Mouse (Mus musculus) ES-E14 (cell line): Measurements from ENCODE around the gene Naga. TPM values are rescaled to one million over a fixed set of nuclear protein-coding genes. Genes with fewer than 3 reads are reported as not detected.

Experiments
- DNase-seq: peaks from one replicate; pipeline ENCODE4 v3.0.0-alpha.2; 2013; ENCODE audit warnings: low read depth, low spot score
- H3K27ac ChIP-seq: 2 replicates; pipeline ENCODE4 v1.5.1; 2012; ENCODE audit warnings: low read depth, mild to moderate bottlenecking, low read length, moderate library complexity, mixed read lengths; ENCODE audit not compliant: poor library complexity, insufficient read depth, severe bottlenecking
- H3K36me3 ChIP-seq: 2 replicates; pipeline ENCODE4 v1.6.1; 2012; ENCODE audit warnings: mild to moderate bottlenecking, low read length, moderate library complexity, mixed read lengths; ENCODE audit not compliant: control insufficient read depth, poor library complexity, insufficient read depth, severe bottlenecking
- H3K4me1 ChIP-seq, 2 experiments: fragments of 150-350 bp in 1 of 2; sonication (generic) in 1 of 2; 2 replicates each; pipeline ENCODE4 v1.6.1; 2012; ENCODE audit warnings: low read length in 2 of 2, mild to moderate bottlenecking in 1 of 2, mixed read lengths in 1 of 2; ENCODE audit not compliant: control insufficient read depth in 2 of 2, insufficient read depth in 2 of 2, poor library complexity in 1 of 2
- H3K4me3 ChIP-seq, 2 experiments: fragments of 150-350 bp in 1 of 2; sonication (generic) in 1 of 2; 2 replicates each; pipeline ENCODE4 v1.5.1; 2012; ENCODE audit warnings: low read length in 2 of 2, low read depth in 1 of 2, mild to moderate bottlenecking in 1 of 2, mixed read lengths in 1 of 2; ENCODE audit not compliant: insufficient read depth in 1 of 2, poor library complexity in 1 of 2, severe bottlenecking in 1 of 2
- H3K9ac ChIP-seq: 2 replicates; pipeline ENCODE4 v1.6.1; 2012; ENCODE audit warnings: low read depth, mild to moderate bottlenecking, low read length, mixed read lengths; ENCODE audit not compliant: poor library complexity, insufficient read depth, severe bottlenecking
- H3K9me3 ChIP-seq: fragments of 150-350 bp; sonication (generic); 2 replicates; pipeline ENCODE4 v1.6.1; 2012; ENCODE audit warnings: low read depth, mild to moderate bottlenecking, low read length; ENCODE audit not compliant: control insufficient read depth, insufficient read depth
- CHD2 ChIP-seq: IDR thresholded peaks from 2 replicates; pipeline ENCODE4 v1.6.1; 2014; ENCODE audit warnings: mild to moderate bottlenecking, low read depth, low read length, inconsistent platforms
- HCFC1 ChIP-seq: IDR thresholded peaks from 2 replicates; pipeline ENCODE4 v1.6.1; 2012; ENCODE audit warnings: low read length, inconsistent platforms, borderline replicate concordance; ENCODE audit not compliant: insufficient read depth
- MAFK ChIP-seq: IDR thresholded peaks from 2 replicates; pipeline ENCODE4 v1.6.1; 2014; ENCODE audit warnings: mild to moderate bottlenecking, low read depth, low read length, inconsistent platforms; ENCODE audit not compliant: insufficient read depth
- ZC3H11A ChIP-seq: IDR thresholded peaks from 2 replicates; pipeline ENCODE4 v1.6.1; 2012; ENCODE audit warnings: low read depth, mild to moderate bottlenecking, inconsistent platforms, low read length, borderline replicate concordance
- ZNF384 ChIP-seq: IDR thresholded peaks from 2 replicates; pipeline ENCODE4 v1.6.1; 2012; ENCODE audit warnings: low read depth, low read length, inconsistent platforms
- in situ Hi-C, 2 experiments: fragments of 600-800 bp; cut with MboI; formaldehyde crosslinking; loops; one replicate each; pipeline ENCODE4 v1.15.1; 2025; ENCODE audit warnings: low sequenced_read_pairs in 2 of 2, inconsistent platforms in 1 of 2; ENCODE audit not compliant: unreplicated experiment in 2 of 2
- total RNA-seq: library from RNA; depleted of rRNA; stranded (reverse); fragments of 300-350 nt; gene quantifications from 2 replicates; pipeline ENCODE4 v1.2.3, GENCODE M21; 2012

Naga gene
- total RNA-seq, 1 experiment = 17.6 TPM

DNA sequence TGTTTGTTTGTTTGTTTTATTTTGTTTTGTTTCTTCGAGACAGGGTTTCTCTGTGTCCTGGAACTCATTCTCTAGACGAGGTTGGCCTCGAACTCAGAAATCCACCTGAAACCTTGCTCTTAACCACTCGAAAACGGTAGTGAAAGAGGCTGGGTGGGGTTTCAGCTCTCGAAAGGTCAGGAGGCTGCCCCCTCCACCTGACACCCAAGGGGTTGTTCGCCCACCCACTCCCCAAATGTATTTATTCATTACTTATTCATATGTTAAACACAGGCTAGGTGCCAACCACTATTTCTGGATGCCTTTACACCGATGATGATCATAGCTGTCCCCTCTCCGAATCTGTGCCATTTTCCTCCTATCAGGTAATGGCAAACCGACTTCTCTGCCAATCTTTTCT lies 425 bp upstream of the Naga start:
- Histone ChIP-seq H3K4me1 (peaks cover 10 to 12% of the 10 kb centered on the region in 2 experiments; a peak in 3 of 4 replicates), H3K36me3 (peaks cover 16% of the 10 kb centered on the region; the same call in 1 of the 2 replicates), H3K9me3 (no peaks in the 10 kb centered on the region), H3K4me3 (peak overlapping the region in 1 of 2 experiments; percentile 74; a peak in 2 of 4 replicates), H3K9ac (no peak overlapping the region), H3K27ac (no peak overlapping the region)
- in situ Hi-C loops = no loop called here
- DNase-seq = no peak
- no peak for TF ChIP-seq CHD2

GRCm38 (mm10) chr15:82337875-82338274 lies 850 bp downstream of the Naga start:
- in situ Hi-C loops = no loop called here
- no peak for TF ChIP-seq HCFC1
- no peak for TF ChIP-seq MAFK
- TF ChIP-seq ZNF384 = no peak
- TF ChIP-seq CHD2 = no peak
- no peak for TF ChIP-seq ZC3H11A
- H3K4me1 ChIP-seq = peaks cover 10 to 12% of the 10 kb centered on the region in 2 experiments; a peak in 3 of 4 replicates
- DNase-seq = no peak
- H3K9ac ChIP-seq = peak overlapping the region; percentile 77
- H3K4me3 ChIP-seq = peak overlapping the region; percentile 65 to 74
- no peaks in the 10 kb centered on the region for H3K9me3 ChIP-seq
- peaks cover 16% of the 10 kb centered on the region; the same call in 1 of the 2 replicates for H3K36me3 ChIP-seq
- H3K27ac ChIP-seq = no peak overlapping the region

DNA sequence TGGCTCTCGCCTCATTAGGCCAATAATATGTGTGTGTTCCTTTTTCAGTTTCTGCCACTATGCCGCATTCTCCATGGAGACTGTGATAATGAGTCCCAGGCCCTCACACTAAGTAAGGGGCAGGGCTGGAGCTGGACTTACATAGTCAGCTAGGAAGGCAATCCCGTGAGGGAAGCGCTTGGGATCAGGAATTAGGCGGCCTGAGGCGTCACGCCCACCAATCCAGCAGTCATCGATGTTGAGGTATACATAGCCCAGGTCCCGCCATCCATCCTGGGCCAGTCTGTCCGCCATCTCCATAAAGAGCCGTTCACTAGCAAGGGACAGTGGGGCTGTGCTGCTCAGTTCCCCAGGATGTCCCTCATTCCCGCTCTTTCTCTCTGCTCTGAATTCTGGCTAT lies 2.1 kb downstream of the Naga start:
- no peak overlapping the region for H3K4me3 ChIP-seq
- in situ Hi-C loops = no loop called here
- no peak overlapping the region for H3K27ac ChIP-seq
- TF ChIP-seq CHD2 (no peak), MAFK (no peak), HCFC1 (no peak), ZC3H11A (no peak), ZNF384 (no peak)
- no peak overlapping the region for H3K9ac ChIP-seq
- H3K4me1 ChIP-seq = peaks cover 9 to 12% of the 10 kb centered on the region in 2 experiments; a peak in 3 of 4 replicates
- no peaks in the 10 kb centered on the region for H3K9me3 ChIP-seq
- H3K36me3 ChIP-seq = peaks cover 16% of the 10 kb centered on the region; the same call in 1 of the 2 replicates
- no peak for DNase-seq

DNA sequence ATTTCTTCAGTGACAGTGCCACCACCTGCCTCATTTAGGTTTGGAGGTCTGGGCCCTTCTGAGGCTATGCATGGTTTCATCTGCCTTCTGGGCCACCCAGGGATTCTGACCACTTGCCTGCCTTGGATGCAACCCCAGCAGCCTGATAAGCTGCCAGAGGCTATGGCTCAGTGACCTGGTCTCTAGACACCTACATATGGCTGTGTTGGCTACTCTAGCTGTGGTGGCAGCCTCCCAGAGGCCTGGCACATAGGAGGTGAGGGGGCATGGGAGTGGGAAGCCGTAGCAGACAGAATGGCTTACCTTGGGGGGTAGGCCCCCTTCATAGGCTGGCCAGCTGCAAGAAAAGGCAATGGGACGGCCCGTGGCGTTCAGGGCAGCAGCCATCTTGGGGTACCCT lies 3.5 kb downstream of the Naga start:
- no peak for TF ChIP-seq ZNF384
- TF ChIP-seq MAFK = no peak
- no peak for TF ChIP-seq ZC3H11A
- TF ChIP-seq HCFC1 = no peak
- no peak for TF ChIP-seq CHD2
- in situ Hi-C loops = no loop called here
- Histone ChIP-seq H3K9me3 (no peaks in the 10 kb centered on the region), H3K27ac (no peak overlapping the region), H3K4me3 (no peak overlapping the region), H3K4me1 (peaks cover 5 to 13% of the 10 kb centered on the region in 2 experiments; a peak in 2 of 4 replicates), H3K9ac (no peak overlapping the region), H3K36me3 (peaks cover 18% of the 10 kb centered on the region; the same call in 1 of the 2 replicates)
- no peak for DNase-seq

- H3K9ac ChIP-seq = no peak overlapping the region
- DNase-seq = no peak
- TF ChIP-seq ZC3H11A (no peak), MAFK (no peak), ZNF384 (no peak), CHD2 (no peak), HCFC1 (no peak)
- H3K36me3 ChIP-seq = peaks cover 3% of the 10 kb centered on the region; the same call in 1 of the 2 replicates
- no peaks in the 10 kb centered on the region for H3K9me3 ChIP-seq
- peaks cover 0 to under 1% of the 10 kb centered on the region in 2 experiments; a peak in 1 of 4 replicates for H3K4me1 ChIP-seq
- H3K27ac ChIP-seq = no peak overlapping the region
- in situ Hi-C loops = no loop called here
- H3K4me3 ChIP-seq = no peak overlapping the region
These were observed 13.3 kb downstream of the Naga start for GRCm38 (mm10) chr15:82325382-82325781.
